Mouse (Mus musculus) limb, embryonic 11.5 days (tissue): ENCODE data around the gene Arrdc2. TPM values are rescaled to one million over a fixed set of nuclear protein-coding genes. Genes with fewer than 3 reads are reported as not detected.

Source experiments
- ATAC-seq: fragments of 200-750 bp; cut with Nextera tagmentation; 2 replicates; pipeline ENCODE4 v1.8.0; 2017; ENCODE audit warnings: low read depth; ENCODE audit not compliant: insufficient number of reproducible peaks, low FRiP score, low TSS enrichment
- DNase-seq: peaks from one replicate; pipeline ENCODE4 v3.0.0-alpha.2; 2015; ENCODE audit warnings: low spot score
- H3K27ac ChIP-seq: fragments of 300-500 bp; sonication (generic); replicated peaks from 2 replicates; pipeline ENCODE4 v1.5.1; 2014; ENCODE audit warnings: low read depth, mild to moderate bottlenecking, low read length
- H3K27me3 ChIP-seq: fragments of 300-500 bp; sonication (generic); 2 replicates; pipeline ENCODE4 v1.6.1; 2014; ENCODE audit warnings: mild to moderate bottlenecking, low read length, mixed read lengths; ENCODE audit not compliant: control insufficient read depth, insufficient read depth
- H3K36me3 ChIP-seq: fragments of 300-500 bp; sonication (generic); 2 replicates; pipeline ENCODE4 v1.6.1; 2014; ENCODE audit warnings: mild to moderate bottlenecking, low read length, moderate library complexity, mixed read lengths; ENCODE audit not compliant: control insufficient read depth, insufficient read depth
- H3K4me1 ChIP-seq: fragments of 300-500 bp; sonication (generic); 2 replicates; pipeline ENCODE4 v1.6.1; 2014; ENCODE audit warnings: low read length, mixed read lengths; ENCODE audit not compliant: control insufficient read depth, insufficient read depth
- H3K4me2 ChIP-seq: fragments of 300-500 bp; sonication (generic); 2 replicates; pipeline ENCODE4 v1.6.1; 2014; ENCODE audit warnings: low read depth, mild to moderate bottlenecking, moderate library complexity; ENCODE audit not compliant: severe bottlenecking
- H3K4me3 ChIP-seq: fragments of 300-500 bp; sonication (generic); 2 replicates; pipeline ENCODE4 v1.5.1; 2014; ENCODE audit warnings: low read depth, low read length
- H3K9ac ChIP-seq: fragments of 300-500 bp; sonication (generic); 2 replicates; pipeline ENCODE4 v1.6.1; 2014; ENCODE audit warnings: mild to moderate bottlenecking, low read length
- H3K9me3 ChIP-seq: fragments of 300-500 bp; sonication (generic); 2 replicates; pipeline ENCODE4 v1.6.1; 2016; ENCODE audit warnings: low read length; ENCODE audit not compliant: control insufficient read depth
- WGBS: fragments of 180-500 bp; shearing (Covaris S2); extraction: QIAGEN DNeasy Blood & Tissue Kit; methylation state at CpG from one replicate; pipeline ENCODE4 v1.1.7; 2014; 5-methylcytosine and 5-hydroxymethylcytosine counted together
- polyA plus RNA-seq: library from polyadenylated mRNA; unstranded; fragments of >200 nt; fragmentation: Nextera tagmentation; extraction: Ambion mirVana; gene quantifications from 2 replicates; pipeline ENCODE4 v1.2.1, GENCODE M21; 2014

Gene Arrdc2
- polyA plus RNA-seq, 1 experiment from 2014 or later, result 5.1 TPM

GRCm38 (mm10) chr8:70841147-70842072, 1.9 kb upstream of the Arrdc2 start:
- no peak overlapping the region for H3K4me3 ChIP-seq

GRCm38 (mm10) chr8:70840590-70840989, 1.1 kb upstream of the Arrdc2 start:
- 62% methylated on average over 10 of the region's 10 CpGs for WGBS
- Histone ChIP-seq H3K4me1 (peaks cover 8% of the 10 kb centered on the region; the same call in 1 of the 2 replicates), H3K4me2 (no peak overlapping the region), H3K4me3 (no peak overlapping the region), H3K9ac (no peak overlapping the region), H3K9me3 (no peaks in the 10 kb centered on the region), H3K36me3 (no peaks in the 10 kb centered on the region), H3K27me3 (no peaks in the 10 kb centered on the region), H3K27ac (no peak overlapping the region)
- no peak for DNase-seq
- no peak for ATAC-seq

More at GRCm38 (mm10) chr8:70841147-70842072, 1.9 kb upstream of the Arrdc2 start:
- Histone ChIP-seq H3K4me2 (no peak overlapping the region; the same call in 1 of the 2 replicates), H3K27me3 (no peaks in the 10 kb centered on the region), H3K9ac (peak overlapping the region; percentile 17; the same call in 1 of the 2 replicates), H3K27ac (no peak overlapping the region), H3K4me1 (peaks cover 8% of the 10 kb centered on the region; the same call in 1 of the 2 replicates), H3K9me3 (no peaks in the 10 kb centered on the region), H3K36me3 (no peaks in the 10 kb centered on the region)
- DNase-seq (peak; percentile 99), ATAC-seq (no peak)
- 40% methylated on average over 22 of the region's 22 CpGs for WGBS

- H3K27me3 ChIP-seq, result no peaks in the 10 kb centered on the region
- peak overlapping the region; percentile 68 for H3K27ac ChIP-seq
- peak; percentile 22; the same call in 1 of the 2 replicates for ATAC-seq
- peak overlapping the region; percentile 88 for H3K4me2 ChIP-seq
- H3K9me3 ChIP-seq, result no peaks in the 10 kb centered on the region
- H3K4me3 ChIP-seq, result peak overlapping the region; percentile 62
- peaks cover 8% of the 10 kb centered on the region; the same call in 1 of the 2 replicates for H3K4me1 ChIP-seq
- H3K9ac ChIP-seq, result peak overlapping the region; percentile 75
- peak; percentile 49 for DNase-seq
- peaks cover 2% of the 10 kb centered on the region; the same call in 1 of the 2 replicates for H3K36me3 ChIP-seq
- 4% methylated on average over 51 of the region's 66 CpGs for WGBS
These were observed 689 bp downstream of the Arrdc2 start for GRCm38 (mm10) chr8:70838654-70839407.

GRCm38 (mm10) chr8:70836666-70837065, 2.9 kb downstream of the Arrdc2 start:
- Histone ChIP-seq H3K9me3 (no peaks in the 10 kb centered on the region), H3K4me1 (peaks cover 15% of the 10 kb centered on the region), H3K9ac (no peak overlapping the region), H3K4me2 (no peak overlapping the region), H3K27me3 (no peaks in the 10 kb centered on the region), H3K4me3 (no peak overlapping the region), H3K36me3 (peaks cover 2% of the 10 kb centered on the region; the same call in 1 of the 2 replicates), H3K27ac (no peak overlapping the region)
- WGBS, result 89% methylated on average over 12 of the region's 12 CpGs
- ATAC-seq (no peak), DNase-seq (no peak)

- Histone ChIP-seq H3K4me2 (no peak overlapping the region), H3K9ac (no peak overlapping the region), H3K4me1 (peaks cover 7% of the 10 kb centered on the region), H3K27ac (no peak overlapping the region), H3K36me3 (peaks cover 2% of the 10 kb centered on the region; the same call in 1 of the 2 replicates), H3K27me3 (no peaks in the 10 kb centered on the region), H3K9me3 (no peaks in the 10 kb centered on the region), H3K4me3 (no peak overlapping the region)
- 96% methylated on average over 3 of the region's 3 CpGs for WGBS
- ATAC-seq, result no peak
- DNase-seq, result no peak
These were observed 5.4 kb downstream of the Arrdc2 start for GRCm38 (mm10) chr8:70834071-70834470.

GRCm38 (mm10) chr8:70833520-70833919, 6.0 kb downstream of the Arrdc2 start:
- no peaks in the 10 kb centered on the region for H3K27me3 ChIP-seq
- 49% methylated on average over 15 of the region's 15 CpGs for WGBS
- no peak overlapping the region for H3K27ac ChIP-seq
- H3K4me2 ChIP-seq, result no peak overlapping the region
- no peak overlapping the region for H3K9ac ChIP-seq
- no peak overlapping the region for H3K4me3 ChIP-seq
- ATAC-seq (no peak), DNase-seq (no peak)
- peaks cover 7% of the 10 kb centered on the region; the same call in 1 of the 2 replicates for H3K4me1 ChIP-seq
- peaks cover 2% of the 10 kb centered on the region; the same call in 1 of the 2 replicates for H3K36me3 ChIP-seq
- no peaks in the 10 kb centered on the region for H3K9me3 ChIP-seq

- H3K9me3 ChIP-seq, result no peaks in the 10 kb centered on the region
- DNase-seq (peak; percentile 42), ATAC-seq (no peak)
- WGBS, result 58% methylated on average over 9 of the region's 9 CpGs
- peaks cover 2% of the 10 kb centered on the region; the same call in 1 of the 2 replicates for H3K36me3 ChIP-seq
- no peak overlapping the region for H3K27ac ChIP-seq
- H3K4me1 ChIP-seq, result peaks cover 7% of the 10 kb centered on the region; the same call in 1 of the 2 replicates
- H3K4me3 ChIP-seq, result no peak overlapping the region
- H3K4me2 ChIP-seq, result no peak overlapping the region
- H3K27me3 ChIP-seq, result no peaks in the 10 kb centered on the region
- no peak overlapping the region for H3K9ac ChIP-seq
These were observed 6.5 kb downstream of the Arrdc2 start for GRCm38 (mm10) chr8:70833018-70833482.

GRCm38 (mm10) chr8:70832371-70832770, 7.1 kb downstream of the Arrdc2 start:
- no peak overlapping the region for H3K4me3 ChIP-seq
- peaks cover 2% of the 10 kb centered on the region; the same call in 1 of the 2 replicates for H3K36me3 ChIP-seq
- ATAC-seq, result no peak
- no peak overlapping the region for H3K4me2 ChIP-seq
- H3K4me1 ChIP-seq, result peaks cover 7% of the 10 kb centered on the region; the same call in 1 of the 2 replicates
- H3K9ac ChIP-seq, result no peak overlapping the region
- H3K27me3 ChIP-seq, result no peaks in the 10 kb centered on the region
- no peak for DNase-seq
- no peak overlapping the region for H3K27ac ChIP-seq
- no peaks in the 10 kb centered on the region for H3K9me3 ChIP-seq
- WGBS, result 71% methylated on average over 11 of the region's 11 CpGs
